Mouse (Mus musculus): ENCODE results near the gene Slc16a3.

DNA sequence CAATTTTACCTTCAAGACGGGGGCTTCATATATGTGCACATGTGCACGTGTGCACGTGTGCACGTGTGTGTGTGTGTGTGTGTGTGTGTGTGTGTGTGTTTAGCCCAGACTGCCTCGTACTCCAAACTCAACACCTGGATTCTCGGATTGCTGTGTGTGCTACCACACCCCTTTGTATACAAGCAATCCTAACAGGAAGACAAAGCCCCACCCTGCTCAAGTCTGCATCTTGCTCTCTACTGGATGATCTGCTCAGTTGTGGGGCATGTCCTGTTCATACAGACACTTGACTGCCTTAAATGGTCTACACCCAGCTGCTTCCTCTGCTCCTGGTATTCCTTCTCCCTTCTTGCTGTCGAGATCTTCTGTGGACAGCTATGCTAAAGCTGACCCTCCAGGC is 3.0 kb upstream of the Slc16a3 start:
- TF ChIP-seq CTCF (IDR thresholded peaks at IDR 0.05; ENCODE audit: borderline replicate concordance, control insufficient read depth, extremely low read depth, insufficient read depth, low read length, poor library complexity), result no peak
- TF ChIP-seq POLR2A (IDR thresholded peaks at IDR 0.05; ENCODE audit: control insufficient read depth, extremely low read depth, insufficient read depth, low read length, poor library complexity), result no peak
